ENCODE assay signal across 19 mouse cellular contexts in genomic region chr16:80567120-80567519, GRCm38 (mm10).
A peak's percentile ranks its signal among the peaks of the same experiment; 100 is the strongest.
DNase-seq lines count a peak whose midpoint lies in the region; ATAC-seq and TF ChIP-seq lines count a peak whose summit lies in the region.
"Had no signal": no experiment of that assay in that cellular context is flagged by ENCODE, and none has a peak within 500 bp of the region (broad histone marks: within the 10 kb centered on the region; RNA-seq: fewer than 3 reads in every experiment).

No protein-coding gene starts in this region.

- no peak for TF ChIP-seq CTCF in heart, adult 2 months (IDR thresholded peaks at IDR 0.05)

- H3K9ac ChIP-seq in heart, adult 2 months (ENCODE audit: low read depth, low read length): no peak overlapping the region
- no peak overlapping the region for H3K9ac ChIP-seq in midbrain, embryonic 11.5 days (ENCODE audit: low read length)
- H3K9ac ChIP-seq in midbrain, embryonic 16.5 days (ENCODE audit: low read depth, low read length): no peak overlapping the region

- intact Hi-C loops in heart, adult 2 months (cut with DNase I): no loop called here

- H3K79me2 ChIP-seq in heart, adult 2 months (replicated peaks; ENCODE audit: control insufficient read depth, insufficient read depth, low read length): no peaks in the 10 kb centered on the region

- WGBS in heart, adult 2 months: 71% methylated on average over 3 of the region's 3 CpGs
- WGBS in midbrain, embryonic 11.5 days: 87% methylated on average over 3 of the region's 3 CpGs
- WGBS in midbrain, embryonic 16.5 days: 85% methylated on average over 3 of the region's 3 CpGs

- no peaks in the 10 kb centered on the region for H3K4me1 ChIP-seq in heart, adult 2 months (ENCODE audit: control insufficient read depth, insufficient read depth, low read length)
- no peaks in the 10 kb centered on the region for H3K4me1 ChIP-seq in midbrain, embryonic 11.5 days (ENCODE audit: control insufficient read depth, insufficient read depth, low read length)
- no peaks in the 10 kb centered on the region for H3K4me1 ChIP-seq in midbrain, embryonic 16.5 days (ENCODE audit: control insufficient read depth, insufficient read depth, low read length)

- TF ChIP-seq POLR2A in heart, adult 2 months (IDR thresholded peaks at IDR 0.05; ENCODE audit: insufficient read depth, low read depth, low read length): no peak

- no peak overlapping the region for H3K4me2 ChIP-seq in midbrain, embryonic 11.5 days
- H3K4me2 ChIP-seq in midbrain, embryonic 16.5 days (ENCODE audit: low read length): no peak overlapping the region

- no peak for TF ChIP-seq EP300 in heart, adult 2 months (IDR thresholded peaks at IDR 0.05; ENCODE audit: insufficient read depth, low read depth, low read length)

- no peak for ATAC-seq in midbrain, embryonic 11.5 days (ENCODE audit: low FRiP score)
- no peak for ATAC-seq in midbrain, embryonic 16.5 days
- ATAC-seq: activated CD4-positive, CD25-positive, alpha-beta regulatory T cell, adult 4 months; CD4-positive, CD25-positive, alpha-beta regulatory T cell, adult 4 months; Patski had no signal

- peak; percentile 52 for DNase-seq in heart, adult 11 months
- no peak for DNase-seq in heart, adult 2 months
- DNase-seq in midbrain, embryonic 11.5 days (ENCODE audit: low spot score, missing footprints): peak; percentile 69
- DNase-seq: adrenal gland, adult 2 months; adrenal gland, adult 8-10 months; adrenal gland, postnatal 10 days; adrenal gland, postnatal 14 days; adrenal gland, postnatal 25 days; adrenal gland, postnatal 36 days; B cell, adult 2 months; cerebellum, adult 11 months; cerebellum, adult 11-12 months; cerebellum, adult 18-20 months had no signal

- H3K4me3 ChIP-seq in heart, adult 2 months: no peak overlapping the region
- no peak overlapping the region for H3K4me3 ChIP-seq in midbrain, embryonic 11.5 days (ENCODE audit: low read depth, low read length)
- H3K4me3 ChIP-seq in midbrain, embryonic 16.5 days (ENCODE audit: low read depth, low read length): no peak overlapping the region

- H3K27me3 ChIP-seq in heart, adult 2 months (ENCODE audit: control insufficient read depth, insufficient read depth, low read length): no peaks in the 10 kb centered on the region
- H3K27me3 ChIP-seq in midbrain, embryonic 11.5 days (ENCODE audit: control insufficient read depth, insufficient read depth, low read length): no peaks in the 10 kb centered on the region
- no peaks in the 10 kb centered on the region for H3K27me3 ChIP-seq in midbrain, embryonic 16.5 days (ENCODE audit: control insufficient read depth, insufficient read depth, low read depth, low read length)
- H3K27me3 ChIP-seq: CH12.LX, Patski had no signal

- H3K36me3 ChIP-seq in heart, adult 2 months (ENCODE audit: control insufficient read depth, insufficient read depth, low read length): no peaks in the 10 kb centered on the region
- H3K36me3 ChIP-seq in midbrain, embryonic 11.5 days (ENCODE audit: control insufficient read depth, insufficient read depth, low read length): no peaks in the 10 kb centered on the region
- no peaks in the 10 kb centered on the region for H3K36me3 ChIP-seq in midbrain, embryonic 16.5 days (ENCODE audit: control insufficient read depth, insufficient read depth, low read length)
- H3K36me3 ChIP-seq: G1E had no signal

- no peaks in the 10 kb centered on the region for H3K9me3 ChIP-seq in midbrain, embryonic 11.5 days (ENCODE audit: control insufficient read depth, low read length)
- no peaks in the 10 kb centered on the region for H3K9me3 ChIP-seq in midbrain, embryonic 16.5 days (replicated peaks; ENCODE audit: control insufficient read depth, low read length, poor library complexity, severe bottlenecking)
- H3K9me3 ChIP-seq: G1E had no signal

- no peak overlapping the region for H3K27ac ChIP-seq in heart, adult 2 months
- H3K27ac ChIP-seq in midbrain, embryonic 11.5 days (ENCODE audit: low read depth, low read length): no peak overlapping the region
- H3K27ac ChIP-seq in midbrain, embryonic 16.5 days (ENCODE audit: low read length): no peak overlapping the region

Comparison
In these comparisons a context has a peak if more than half of its experiments do, and no peak if none do; other contexts are left out.
1. DNase-seq: peak in heart, adult 11 months (single experiment) and midbrain, embryonic 11.5 days (single experiment); none in heart, adult 2 months (0 of 2).